In genomic region chr3:83345928-83346327, GRCm38 (mm10) we compare ENCODE assay signal across 20 mouse cellular contexts.
DNase-seq lines count a peak whose midpoint lies in the region; TF ChIP-seq lines count a peak whose summit lies in the region.
"Had no signal": no experiment of that assay in that cellular context is flagged by ENCODE, and none has a peak within 500 bp of the region (broad histone marks: within the 10 kb centered on the region; RNA-seq: fewer than 3 reads in every experiment).

No protein-coding gene starts in this region.

- no peaks in the 10 kb centered on the region for H3K27me3 ChIP-seq in C2C12 (ENCODE audit: control insufficient read depth, insufficient read depth, insufficient read length)
- H3K27me3 ChIP-seq: embryonic facial prominence, embryonic 12.5 days; embryonic facial prominence, embryonic 15.5 days; hindbrain, embryonic 12.5 days; hindbrain, embryonic 15.5 days had no signal

- peak; percentile 7 for DNase-seq in adrenal gland, postnatal 10 days
- no peak for DNase-seq in adrenal gland, postnatal 4 days (ENCODE audit: low spot score in 2 of 2)
- peak; percentile 26 for DNase-seq in adipocyte (ENCODE audit: low spot score)
- DNase-seq in left cerebral cortex, adult 2 months (ENCODE audit: extremely low spot score in 1 of 2, low spot score in 2 of 2) = no peak
- DNase-seq in yolk sac, embryonic 10.5 days (ENCODE audit: low spot score) = no peak
- no peak for DNase-seq in urinary bladder, adult 2 months (ENCODE audit: low spot score)
- DNase-seq: adrenal gland, postnatal 25 days; cerebellum, adult 11 months; cerebellum, adult 2 months; cerebellum, adult 9-11 months; cerebellum, postnatal 25 days; forebrain, postnatal 0 days; gastrocnemius, adult 2 months; gastrocnemius, postnatal 14 days; heart, adult 11 months had no signal

- intact Hi-C loops in left cerebral cortex, adult 2 months (cut with DNase I) = no loop called here

- H3K27ac ChIP-seq in left cerebral cortex, adult 2 months = no peak overlapping the region
- H3K27ac ChIP-seq: embryonic facial prominence, embryonic 12.5 days; embryonic facial prominence, embryonic 15.5 days; gastrocnemius, adult 2 months; hindbrain, embryonic 12.5 days; hindbrain, embryonic 15.5 days had no signal

- TF ChIP-seq CTCF in C2C12 (IDR thresholded peaks at IDR 0.05; ENCODE audit: control insufficient read depth, insufficient read depth, insufficient read length) = no peak
- TF ChIP-seq CTCF in left cerebral cortex, adult 2 months (IDR thresholded peaks at IDR 0.05) = no peak

- H3ac ChIP-seq in C2C12 (ENCODE audit: control insufficient read depth, insufficient read length, low read depth) = no peak overlapping the region

- no peaks in the 10 kb centered on the region for H3K36me3 ChIP-seq in C2C12 (ENCODE audit: control insufficient read depth, insufficient read depth)
- H3K36me3 ChIP-seq: embryonic facial prominence, embryonic 12.5 days; embryonic facial prominence, embryonic 15.5 days; hindbrain, embryonic 12.5 days; hindbrain, embryonic 15.5 days had no signal

- H3K4me3 ChIP-seq in C2C12 (ENCODE audit: insufficient read depth, poor library complexity, severe bottlenecking) = no peak overlapping the region
- no peak overlapping the region for H3K4me3 ChIP-seq in left cerebral cortex, adult 2 months
- H3K4me3 ChIP-seq: embryonic facial prominence, embryonic 12.5 days; embryonic facial prominence, embryonic 15.5 days; gastrocnemius, adult 2 months; hindbrain, embryonic 12.5 days; hindbrain, embryonic 15.5 days had no signal

- H3K79me2 ChIP-seq in C2C12 (ENCODE audit: control insufficient read depth, insufficient read depth) = no peaks in the 10 kb centered on the region

- H3K79me3 ChIP-seq in C2C12 (ENCODE audit: low read depth) = no peaks in the 10 kb centered on the region

TF ChIP-seq in C2C12, 6 proteins besides CTCF, POLR2A, EP300 and RAD21:
- TF ChIP-seq MYOD1 (IDR thresholded peaks at IDR 0.05; ENCODE audit: control insufficient read depth, insufficient read length, low read depth) = no peak
- peak; percentile 6 for TF ChIP-seq FOSL1 (IDR thresholded peaks at IDR 0.05; ENCODE audit: insufficient read depth, low read length, poor library complexity, severe bottlenecking)
- TF ChIP-seq MYOG (IDR thresholded peaks at IDR 0.05; ENCODE audit: control insufficient read depth, extremely low read depth, insufficient read length) = no peak
- TF ChIP-seq CEBPB (IDR thresholded peaks at IDR 0.05; ENCODE audit: low read depth) = peak; percentile 98
- TF ChIP-seq MAX (IDR thresholded peaks at IDR 0.05) = no peak
- no peak for TF ChIP-seq USF1 (IDR thresholded peaks at IDR 0.05; ENCODE audit: low read depth)

Comparison
In these comparisons a context has a peak if more than half of its experiments do, and no peak if none do; other contexts are left out.
1. DNase-seq: peak in adrenal gland, postnatal 10 days (single experiment) and adipocyte (single experiment); none in adrenal gland, postnatal 4 days (0 of 2), left cerebral cortex, adult 2 months (0 of 2), yolk sac, embryonic 10.5 days (single experiment) and urinary bladder, adult 2 months (single experiment).